Mouse (Mus musculus) heart, embryonic 14.5 days (tissue): ENCODE measurements around the gene Prdm4. TPM values are rescaled to one million over a fixed set of nuclear protein-coding genes. Genes with fewer than 3 reads are reported as not detected.

ENCODE experiments used
- ATAC-seq: fragments of 200-750 bp; cut with Nextera tagmentation; 2 replicates; pipeline ENCODE4 v1.8.0; 2017; ENCODE audit warnings: low read depth, moderate TSS enrichment; ENCODE audit not compliant: insufficient number of reproducible peaks, insufficient read depth, low FRiP score
- H3K27ac ChIP-seq, 2 experiments: fragments of 200-500 bp in 1 of 2; fragments of 300-500 bp in 1 of 2; sonication (generic) in 1 of 2; replicated peaks in 1 of 2; 2 replicates each; pipeline ENCODE4 v1.5.1; 2012 to 2014; ENCODE audit warnings: low read depth in 2 of 2, low read length in 2 of 2, control low read depth in 1 of 2, mild to moderate bottlenecking in 1 of 2, mixed read lengths in 1 of 2; ENCODE audit not compliant: control insufficient read depth in 1 of 2, insufficient read depth in 1 of 2
- H3K27me3 ChIP-seq: fragments of 300-500 bp; sonication (generic); 2 replicates; pipeline ENCODE4 v1.6.1; 2014; ENCODE audit warnings: mild to moderate bottlenecking, low read length, control low read depth; ENCODE audit not compliant: control insufficient read depth, insufficient read depth
- H3K36me3 ChIP-seq: fragments of 300-500 bp; sonication (generic); 2 replicates; pipeline ENCODE4 v1.6.1; 2014; ENCODE audit warnings: mild to moderate bottlenecking, control low read depth, low read length, mixed read lengths; ENCODE audit not compliant: control insufficient read depth, insufficient read depth
- H3K4me1 ChIP-seq, 2 experiments: fragments of 200-500 bp in 1 of 2; fragments of 300-500 bp in 1 of 2; sonication (generic) in 1 of 2; 2 replicates each; pipeline ENCODE4 v1.6.1; 2012 to 2014; ENCODE audit warnings: low read length in 2 of 2, control low read depth in 1 of 2, mixed read lengths in 1 of 2; ENCODE audit not compliant: control insufficient read depth in 2 of 2, insufficient read depth in 2 of 2
- H3K4me2 ChIP-seq: fragments of 300-500 bp; sonication (generic); 2 replicates; pipeline ENCODE4 v1.6.1; 2014; ENCODE audit warnings: mild to moderate bottlenecking, low read length
- H3K4me3 ChIP-seq, 2 experiments: fragments of 200-500 bp in 1 of 2; fragments of 300-500 bp in 1 of 2; sonication (generic) in 1 of 2; 2 replicates each; pipeline ENCODE4 v1.5.1; 2012 to 2014; ENCODE audit warnings: low read length in 2 of 2, mild to moderate bottlenecking in 2 of 2, control low read depth in 1 of 2, low read depth in 1 of 2, moderate library complexity in 1 of 2; ENCODE audit not compliant: control insufficient read depth in 1 of 2, insufficient read depth in 1 of 2
- H3K9ac ChIP-seq: fragments of 300-500 bp; sonication (generic); 2 replicates; pipeline ENCODE4 v1.6.1; 2014; ENCODE audit warnings: mild to moderate bottlenecking, low read length
- H3K9me3 ChIP-seq: fragments of 300-500 bp; sonication (generic); 2 replicates; pipeline ENCODE4 v1.6.1; 2016; ENCODE audit warnings: low read length, control low read depth; ENCODE audit not compliant: control insufficient read depth
- WGBS: fragments of 180-500 bp; shearing (Covaris S2); extraction: QIAGEN DNeasy Blood & Tissue Kit; methylation state at CpG from one replicate; pipeline ENCODE4 v1.1.7; 2014; 5-methylcytosine and 5-hydroxymethylcytosine counted together
- polyA plus RNA-seq: library from polyadenylated mRNA; unstranded; fragments of >200 nt; fragmentation: Nextera tagmentation; extraction: Ambion mirVana; gene quantifications from 2 replicates; pipeline ENCODE4 v1.2.1, GENCODE M21; 2014

Prdm4 gene
- polyA plus RNA-seq, result 15.2 and 16.0 TPM in 2 replicates

DNA sequence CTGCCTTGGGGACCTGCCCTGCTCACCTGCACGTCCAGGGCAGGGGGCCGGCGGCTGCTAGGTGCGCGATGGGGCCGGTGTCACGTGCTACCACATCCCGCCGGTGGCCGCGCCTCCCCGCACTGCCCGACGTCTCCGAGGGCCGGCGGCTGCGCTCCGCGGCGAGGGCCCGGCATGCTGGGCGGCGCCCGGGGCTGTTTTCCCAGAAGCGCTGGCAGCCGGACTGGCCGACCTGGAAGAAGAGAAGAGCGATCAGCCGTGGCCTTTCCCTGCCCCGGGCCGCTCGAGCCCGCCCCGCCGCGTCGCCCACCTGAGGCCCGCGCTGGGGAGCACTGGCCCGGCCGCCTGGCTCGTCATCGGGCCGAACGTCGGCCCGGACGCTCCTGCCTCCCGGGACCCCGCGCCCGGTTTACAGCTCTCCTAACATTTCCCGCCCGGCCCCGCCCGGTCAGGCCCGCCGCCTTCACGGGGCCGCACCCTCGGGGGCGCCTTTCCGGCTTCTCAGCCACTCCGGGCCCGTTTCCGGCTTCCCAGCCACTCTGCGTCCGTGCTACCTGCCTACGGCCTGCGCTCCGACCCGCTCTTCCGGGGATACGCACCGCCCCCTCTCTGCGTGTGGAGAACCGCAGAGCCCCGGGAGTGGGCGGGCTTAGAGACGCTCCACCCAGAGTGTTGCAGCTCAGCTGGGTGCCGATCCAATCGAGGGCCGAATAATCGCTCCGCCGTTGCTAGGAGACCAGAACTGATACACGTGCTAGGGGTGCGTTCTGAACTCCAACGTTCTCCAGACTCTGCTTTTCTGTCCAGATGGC is at the start of gene Prdm4:
Prdm4 (minus strand) TSS at position 645 of the 812 bp plus-strand sequence.
- peak; percentile 99 for ATAC-seq
- WGBS, result under 1% methylated on average over 77 of the region's 90 CpGs

DNA sequence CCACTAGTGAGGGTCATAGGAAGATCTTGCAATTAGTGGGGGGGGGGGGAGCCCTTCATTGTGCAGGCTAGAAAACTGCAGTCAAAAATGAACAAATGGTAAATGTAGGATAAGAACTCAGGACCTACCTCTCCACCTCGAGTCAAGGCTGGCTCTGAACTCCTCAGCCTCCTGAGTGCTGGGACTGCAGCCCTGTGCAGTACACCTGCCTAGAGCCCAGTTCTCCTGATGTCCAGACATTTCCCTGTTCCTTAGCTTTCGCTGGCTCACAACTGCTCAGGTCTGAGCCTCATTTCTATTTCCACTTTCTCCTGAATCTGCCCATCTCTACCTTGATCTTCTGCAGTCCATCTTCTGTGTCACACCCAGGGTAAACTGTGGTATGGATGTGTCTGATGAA is 49.5 kb upstream of the Prdm4 start:
- no peaks in the 10 kb centered on the region for H3K27me3 ChIP-seq
- H3K9me3 ChIP-seq, result no peaks in the 10 kb centered on the region
- WGBS, result 47% methylated on average over 2 of the region's 2 CpGs
- no peak overlapping the region for H3K4me2 ChIP-seq
- no peak overlapping the region for H3K4me3 ChIP-seq
- H3K4me1 ChIP-seq, result peaks cover 2 to 4% of the 10 kb centered on the region in 2 experiments; a peak in 1 of 4 replicates
- H3K27ac ChIP-seq, result no peak overlapping the region
- no peak for ATAC-seq
- no peaks in the 10 kb centered on the region for H3K36me3 ChIP-seq
- H3K9ac ChIP-seq, result no peak overlapping the region

More for the DNA sequence above, at the start of gene Prdm4:
- H3K27me3 ChIP-seq, result no peaks in the 10 kb centered on the region
- H3K4me3 ChIP-seq, result peak within 1 kb of the TSS; percentile 68 to 84
- H3K4me1 ChIP-seq, result peaks cover 2 to 11% of the 10 kb centered on the region in 2 experiments; a peak in 3 of 4 replicates
- peak within 1 kb of the TSS; percentile 91 for H3K9ac ChIP-seq
- peak within 1 kb of the TSS; percentile 12 to 80 for H3K27ac ChIP-seq
- peaks cover 29% of the 10 kb centered on the region for H3K36me3 ChIP-seq
- H3K4me2 ChIP-seq, result peak within 1 kb of the TSS; percentile 72
- H3K9me3 ChIP-seq, result no peaks in the 10 kb centered on the region

DNA sequence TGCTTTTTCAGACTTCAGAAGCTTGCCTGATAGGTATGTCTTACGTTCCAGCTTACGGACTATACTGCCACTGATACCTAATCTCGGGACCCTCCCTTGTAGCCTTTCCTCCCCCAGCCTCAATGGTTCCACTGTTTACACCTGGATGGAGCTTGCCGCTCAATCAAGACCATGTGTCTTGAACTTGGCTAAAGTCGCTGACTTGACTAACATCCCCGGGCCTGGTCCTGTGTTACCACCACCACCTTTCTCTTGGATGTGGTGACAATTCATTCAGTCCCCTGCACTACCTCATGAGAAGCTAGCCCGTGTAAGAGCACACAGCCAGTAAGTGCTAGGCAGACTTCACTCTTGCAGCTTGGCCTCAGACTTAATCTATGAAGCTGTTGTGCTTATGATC is 47.4 kb upstream of the Prdm4 start:
- ATAC-seq, result no peak
- H3K4me2 ChIP-seq, result no peak overlapping the region

DNA sequence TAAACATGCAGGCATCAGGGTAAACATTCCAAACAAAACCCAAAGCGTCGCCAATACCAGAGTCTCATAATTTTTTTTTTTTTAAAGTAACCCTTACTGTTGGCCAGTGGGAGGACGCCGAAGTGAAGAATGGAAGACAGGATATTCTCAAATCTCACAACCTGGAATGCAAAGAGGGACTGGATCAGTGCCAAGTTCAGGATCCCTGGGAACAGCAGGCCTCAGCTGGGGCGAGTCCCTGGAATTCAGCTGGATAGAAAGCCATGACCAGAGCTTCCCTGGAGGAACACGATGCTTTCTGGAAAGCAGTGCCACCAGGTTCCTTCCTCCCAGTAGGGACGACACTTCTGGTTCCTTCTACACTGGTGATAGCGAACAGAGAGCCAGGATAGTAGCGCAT is 46.0 kb upstream of the Prdm4 start:
- Histone ChIP-seq H3K36me3 (no peaks in the 10 kb centered on the region), H3K9me3 (no peaks in the 10 kb centered on the region), H3K27me3 (no peaks in the 10 kb centered on the region), H3K4me1 (peaks cover 2 to 4% of the 10 kb centered on the region in 2 experiments; a peak in 1 of 4 replicates), H3K9ac (no peak overlapping the region), H3K4me2 (no peak overlapping the region), H3K27ac (no peak overlapping the region), H3K4me3 (no peak overlapping the region)
- ATAC-seq, result no peak
- 44% methylated on average over 9 of the region's 9 CpGs for WGBS

More for the DNA sequence above, 47.4 kb upstream of the Prdm4 start:
- H3K36me3 ChIP-seq, result no peaks in the 10 kb centered on the region
- H3K27me3 ChIP-seq, result no peaks in the 10 kb centered on the region
- H3K27ac ChIP-seq, result no peak overlapping the region
- H3K9ac ChIP-seq, result no peak overlapping the region
- 83% methylated on average over 7 of the region's 7 CpGs for WGBS
- H3K4me1 ChIP-seq, result peaks cover 2 to 4% of the 10 kb centered on the region in 2 experiments; a peak in 1 of 4 replicates
- no peaks in the 10 kb centered on the region for H3K9me3 ChIP-seq
- no peak overlapping the region for H3K4me3 ChIP-seq

DNA sequence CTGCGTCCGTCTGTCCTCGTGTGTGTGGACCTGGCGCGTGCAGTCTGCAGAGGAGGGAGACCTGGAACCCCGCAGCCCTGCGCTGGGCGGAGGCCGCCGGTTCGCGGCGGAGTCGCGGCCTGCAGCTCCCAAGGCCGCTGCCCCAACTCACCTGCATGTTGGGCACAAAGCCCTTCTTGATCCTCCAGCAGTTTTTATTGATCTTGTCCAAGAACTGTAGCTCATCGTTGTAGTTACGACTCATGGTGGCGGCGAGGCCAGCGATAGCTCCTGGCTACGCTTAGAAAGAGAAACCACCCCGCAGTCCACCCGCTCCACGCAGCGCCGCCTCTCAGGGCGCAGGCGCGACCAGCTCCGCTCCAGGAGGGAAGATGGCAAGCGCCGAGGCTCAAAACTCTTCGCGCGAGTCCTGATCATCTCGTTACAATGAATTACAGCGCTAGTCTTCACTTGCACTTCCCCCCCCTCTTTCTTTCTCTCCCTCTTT is 40.6 kb upstream of the Prdm4 start, which contains the start of gene Rtcb:
Rtcb (minus strand) TSS at position 360 of the 487 bp plus-strand sequence.
- peak; percentile 85 for ATAC-seq
- H3K36me3 ChIP-seq, result peaks cover 27% of the 10 kb centered on the region
- H3K27me3 ChIP-seq, result no peaks in the 10 kb centered on the region
- no peaks in the 10 kb centered on the region for H3K9me3 ChIP-seq
- peaks cover 2 to 3% of the 10 kb centered on the region in 2 experiments; a peak in 2 of 4 replicates for H3K4me1 ChIP-seq
- H3K27ac ChIP-seq, result peak within 1 kb of the TSS; percentile 75 to 76
- WGBS, result under 1% methylated on average over 37 of the region's 38 CpGs
- H3K4me3 ChIP-seq, result peak within 1 kb of the TSS; percentile 74 to 99
- H3K9ac ChIP-seq, result peak within 1 kb of the TSS; percentile 97
- peak within 1 kb of the TSS; percentile 89 for H3K4me2 ChIP-seq

DNA sequence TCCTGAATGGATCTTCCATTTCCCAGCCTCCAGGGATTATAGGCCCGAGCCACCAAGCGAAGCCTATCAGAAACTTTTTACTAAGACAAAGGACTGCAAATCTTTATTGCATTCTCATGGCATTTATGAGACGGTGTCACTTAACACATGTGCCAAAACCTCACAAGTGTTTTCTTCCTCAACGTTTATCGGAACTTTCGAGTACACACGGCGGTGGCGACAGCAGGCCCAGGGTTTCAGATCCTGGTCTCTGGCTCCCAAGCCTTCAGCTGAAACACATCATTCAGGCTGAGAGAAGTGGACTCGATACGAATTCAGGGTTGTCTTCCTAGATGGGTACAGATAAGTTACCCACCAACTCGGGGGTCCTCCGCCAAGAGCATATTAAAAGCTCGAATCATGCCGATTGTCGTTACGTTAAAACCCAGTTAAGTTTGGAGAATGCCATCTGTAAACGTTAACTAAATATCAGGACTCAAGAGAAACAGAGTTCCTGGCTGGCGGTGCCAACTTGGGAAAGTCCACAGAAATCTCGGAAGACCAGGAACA is 40.0 kb upstream of the Prdm4 start:
- peak overlapping the region; percentile 74 to 99 for H3K4me3 ChIP-seq
- no peak for ATAC-seq
- peak overlapping the region; percentile 89 for H3K4me2 ChIP-seq
- H3K27ac ChIP-seq, result peak overlapping the region; percentile 75 to 76
- no peaks in the 10 kb centered on the region for H3K9me3 ChIP-seq
- H3K4me1 ChIP-seq, result peaks cover 2 to 3% of the 10 kb centered on the region in 2 experiments; a peak in 2 of 4 replicates
- H3K27me3 ChIP-seq, result no peaks in the 10 kb centered on the region
- H3K36me3 ChIP-seq, result peaks cover 33% of the 10 kb centered on the region
- peak overlapping the region; percentile 97 for H3K9ac ChIP-seq
- WGBS, result 2% methylated on average over 20 of the region's 20 CpGs

DNA sequence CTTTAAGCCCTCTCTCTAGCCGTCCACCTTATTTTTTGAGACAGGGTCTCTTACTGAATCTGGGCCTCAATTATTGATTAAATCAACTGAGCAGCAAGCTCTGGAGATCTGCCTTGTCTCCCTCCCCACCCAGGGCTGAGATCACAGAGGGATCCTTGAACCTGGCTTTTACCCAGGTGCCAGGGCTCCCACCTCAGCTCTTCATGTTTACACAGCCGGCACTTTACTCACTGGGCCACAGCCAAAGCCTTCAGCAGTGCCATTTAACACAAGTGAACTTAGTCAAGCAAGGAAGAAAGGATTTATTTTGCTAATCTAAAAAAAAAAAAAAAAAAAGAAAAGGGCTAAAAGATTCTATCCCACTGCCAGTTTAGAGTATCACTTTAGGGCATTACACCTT is 37.5 kb upstream of the Prdm4 start:
- H3K27ac ChIP-seq, result no peak overlapping the region
- ATAC-seq, result no peak
- WGBS, result 84% methylated on average over 2 of the region's 2 CpGs

More for the DNA sequence above, 37.5 kb upstream of the Prdm4 start:
- H3K4me1 ChIP-seq, result peaks cover 2 to 3% of the 10 kb centered on the region in 2 experiments; a peak in 2 of 4 replicates
- no peak overlapping the region for H3K4me3 ChIP-seq
- peaks cover 57% of the 10 kb centered on the region for H3K36me3 ChIP-seq
- no peak overlapping the region for H3K9ac ChIP-seq
- no peak overlapping the region for H3K4me2 ChIP-seq
- no peaks in the 10 kb centered on the region for H3K9me3 ChIP-seq
- H3K27me3 ChIP-seq, result no peaks in the 10 kb centered on the region
